Mouse (Mus musculus): Measurements from ENCODE around the gene Ppp1r12a.
A peak's percentile ranks its signal among the peaks of the same experiment; 100 is the strongest.

The Ppp1r12a gene

GRCm38 (mm10) chr10:108155042-108155686 lies 6.8 kb upstream of the Ppp1r12a start:
- peaks cover 12% of the 10 kb centered on the region for H3K27me3 ChIP-seq (ENCODE audit: insufficient read depth, low read length)
- TF ChIP-seq NANOG (IDR thresholded peaks at IDR 0.05; ENCODE audit: borderline replicate concordance, low read length): no peak
- TF ChIP-seq POU5F1 (IDR thresholded peaks at IDR 0.05; ENCODE audit: borderline replicate concordance, low read length): no peak
- TF ChIP-seq CTCF (conservative IDR thresholded peaks at IDR 0.05; ENCODE audit: low read length): no peak
- H3K4me3 ChIP-seq (replicated peaks; ENCODE audit: low read length): 0 out of 2 replicates have a peak overlapping the region, but pooled peaks have one; percentile 2
- no peaks in the 10 kb centered on the region for H3K9me3 ChIP-seq (ENCODE audit: low read length)
- peaks cover 3% of the 10 kb centered on the region; the same call in 1 of the 2 replicates for H3K4me1 ChIP-seq (replicated peaks; ENCODE audit: low read depth, low read length)
- H3K36me3 ChIP-seq (ENCODE audit: insufficient read depth, low read length): no peaks in the 10 kb centered on the region

GRCm38 (mm10) chr10:108155687-108156067 lies 6.3 kb upstream of the Ppp1r12a start:
- H3K36me3 ChIP-seq (ENCODE audit: insufficient read depth, low read length): no peaks in the 10 kb centered on the region
- no peaks in the 10 kb centered on the region for H3K9me3 ChIP-seq (ENCODE audit: low read length)
- peaks cover 12% of the 10 kb centered on the region for H3K27me3 ChIP-seq (ENCODE audit: insufficient read depth, low read length)
- TF ChIP-seq NANOG (IDR thresholded peaks at IDR 0.05; ENCODE audit: borderline replicate concordance, low read length) (no peak), POU5F1 (IDR thresholded peaks at IDR 0.05; ENCODE audit: borderline replicate concordance, low read length) (no peak), CTCF (conservative IDR thresholded peaks at IDR 0.05; ENCODE audit: low read length) (no peak)
- H3K4me3 ChIP-seq (replicated peaks; ENCODE audit: low read length): no peak overlapping the region
- H3K4me1 ChIP-seq (replicated peaks; ENCODE audit: low read depth, low read length): peaks cover 3% of the 10 kb centered on the region

GRCm38 (mm10) chr10:108156128-108156527 lies 5.9 kb upstream of the Ppp1r12a start:
- H3K27me3 ChIP-seq (ENCODE audit: insufficient read depth, low read length): peaks cover 12% of the 10 kb centered on the region
- H3K36me3 ChIP-seq (ENCODE audit: insufficient read depth, low read length): no peaks in the 10 kb centered on the region
- H3K4me3 ChIP-seq (replicated peaks; ENCODE audit: low read length): no peak overlapping the region
- TF ChIP-seq NANOG (IDR thresholded peaks at IDR 0.05; ENCODE audit: borderline replicate concordance, low read length) (no peak), POU5F1 (IDR thresholded peaks at IDR 0.05; ENCODE audit: borderline replicate concordance, low read length) (no peak), CTCF (conservative IDR thresholded peaks at IDR 0.05; ENCODE audit: low read length) (no peak)
- H3K4me1 ChIP-seq (replicated peaks; ENCODE audit: low read depth, low read length): peaks cover 7% of the 10 kb centered on the region
- H3K9me3 ChIP-seq (ENCODE audit: low read length): no peaks in the 10 kb centered on the region

GRCm38 (mm10) chr10:108159002-108159401 lies 3.0 kb upstream of the Ppp1r12a start:
- peaks cover 20% of the 10 kb centered on the region for H3K4me1 ChIP-seq (replicated peaks; ENCODE audit: low read depth, low read length)
- peaks cover 12% of the 10 kb centered on the region for H3K27me3 ChIP-seq (ENCODE audit: insufficient read depth, low read length)
- no peaks in the 10 kb centered on the region for H3K9me3 ChIP-seq (ENCODE audit: low read length)
- no peak for TF ChIP-seq CTCF (conservative IDR thresholded peaks at IDR 0.05; ENCODE audit: low read length)
- TF ChIP-seq NANOG (IDR thresholded peaks at IDR 0.05; ENCODE audit: borderline replicate concordance, low read length): no peak
- TF ChIP-seq POU5F1 (IDR thresholded peaks at IDR 0.05; ENCODE audit: borderline replicate concordance, low read length): no peak
- H3K36me3 ChIP-seq (ENCODE audit: insufficient read depth, low read length): no peaks in the 10 kb centered on the region
- H3K4me3 ChIP-seq (replicated peaks; ENCODE audit: low read length): peak overlapping the region; percentile 26; the same call in 1 of the 2 replicates

- H3K4me3 ChIP-seq (replicated peaks; ENCODE audit: low read length): peak overlapping the region; percentile 94
- TF ChIP-seq CTCF (conservative IDR thresholded peaks at IDR 0.05; ENCODE audit: low read length) (no peak), NANOG (IDR thresholded peaks at IDR 0.05; ENCODE audit: borderline replicate concordance, low read length) (no peak)
- H3K4me1 ChIP-seq (replicated peaks; ENCODE audit: low read depth, low read length): peaks cover 37% of the 10 kb centered on the region
- H3K36me3 ChIP-seq (ENCODE audit: insufficient read depth, low read length): peaks cover 12% of the 10 kb centered on the region; the same call in 1 of the 2 replicates
- no peaks in the 10 kb centered on the region; the same call in 1 of the 2 replicates for H3K27me3 ChIP-seq (ENCODE audit: insufficient read depth, low read length)
- no peaks in the 10 kb centered on the region for H3K9me3 ChIP-seq (ENCODE audit: low read length)
These were observed 466 bp downstream of the Ppp1r12a start for GRCm38 (mm10) chr10:108162297-108163020.

- TF ChIP-seq NANOG (IDR thresholded peaks at IDR 0.05; ENCODE audit: borderline replicate concordance, low read length) (no peak), POU5F1 (IDR thresholded peaks at IDR 0.05; ENCODE audit: borderline replicate concordance, low read length) (no peak), CTCF (conservative IDR thresholded peaks at IDR 0.05; ENCODE audit: low read length) (no peak)
- Histone ChIP-seq H3K4me3 (replicated peaks; ENCODE audit: low read length) (peak overlapping the region; percentile 94), H3K27me3 (ENCODE audit: insufficient read depth, low read length) (no peaks in the 10 kb centered on the region; the same call in 1 of the 2 replicates), H3K36me3 (ENCODE audit: insufficient read depth, low read length) (peaks cover 12% of the 10 kb centered on the region; the same call in 1 of the 2 replicates), H3K9me3 (ENCODE audit: low read length) (no peaks in the 10 kb centered on the region), H3K4me1 (replicated peaks; ENCODE audit: low read depth, low read length) (peaks cover 41% of the 10 kb centered on the region)
These were observed 1.0 kb downstream of the Ppp1r12a start for GRCm38 (mm10) chr10:108163021-108163410.

- no peaks in the 10 kb centered on the region for H3K9me3 ChIP-seq (ENCODE audit: low read length)
- H3K27me3 ChIP-seq (ENCODE audit: insufficient read depth, low read length): no peaks in the 10 kb centered on the region
- TF ChIP-seq POU5F1 (IDR thresholded peaks at IDR 0.05; ENCODE audit: borderline replicate concordance, low read length): no peak
- no peak for TF ChIP-seq CTCF (conservative IDR thresholded peaks at IDR 0.05; ENCODE audit: low read length)
- no peak for TF ChIP-seq NANOG (IDR thresholded peaks at IDR 0.05; ENCODE audit: borderline replicate concordance, low read length)
- peak overlapping the region; percentile 94 for H3K4me3 ChIP-seq (replicated peaks; ENCODE audit: low read length)
- peaks cover 46% of the 10 kb centered on the region for H3K4me1 ChIP-seq (replicated peaks; ENCODE audit: low read depth, low read length)
- H3K36me3 ChIP-seq (ENCODE audit: insufficient read depth, low read length): peaks cover 12% of the 10 kb centered on the region; the same call in 1 of the 2 replicates
These were observed 1.5 kb downstream of the Ppp1r12a start for GRCm38 (mm10) chr10:108163451-108163850.

GRCm38 (mm10) chr10:108167823-108168222 lies 5.8 kb downstream of the Ppp1r12a start:
- H3K27me3 ChIP-seq (ENCODE audit: insufficient read depth, low read length): no peaks in the 10 kb centered on the region
- no peaks in the 10 kb centered on the region for H3K9me3 ChIP-seq (ENCODE audit: low read length)
- TF ChIP-seq NANOG (IDR thresholded peaks at IDR 0.05; ENCODE audit: borderline replicate concordance, low read length) (no peak), POU5F1 (IDR thresholded peaks at IDR 0.05; ENCODE audit: borderline replicate concordance, low read length) (no peak), CTCF (conservative IDR thresholded peaks at IDR 0.05; ENCODE audit: low read length) (no peak)
- H3K36me3 ChIP-seq (ENCODE audit: insufficient read depth, low read length): peaks cover 12% of the 10 kb centered on the region; the same call in 1 of the 2 replicates
- no peak overlapping the region for H3K4me3 ChIP-seq (replicated peaks; ENCODE audit: low read length)
- H3K4me1 ChIP-seq (replicated peaks; ENCODE audit: low read depth, low read length): peaks cover 44% of the 10 kb centered on the region

Data from E14TG2a.4 (cell line).